Mouse (Mus musculus) MN1 (cell line): ENCODE data around the gene Retreg1.
A peak's percentile ranks its signal among the peaks of the same experiment; 100 is the strongest.

Source experiments
- DNase-seq: peaks from one replicate; pipeline ENCODE4 v3.0.0-alpha.2; 2016; ENCODE audit warnings: low spot score

Gene Retreg1

GRCm38 (mm10) chr15:26012891-26013290, 169.9 kb downstream of the Retreg1 start:
- no peak for DNase-seq

GRCm38 (mm10) chr15:26015979-26016665, 173.1 kb downstream of the Retreg1 start:
- DNase-seq = peak; percentile 77

DNA sequence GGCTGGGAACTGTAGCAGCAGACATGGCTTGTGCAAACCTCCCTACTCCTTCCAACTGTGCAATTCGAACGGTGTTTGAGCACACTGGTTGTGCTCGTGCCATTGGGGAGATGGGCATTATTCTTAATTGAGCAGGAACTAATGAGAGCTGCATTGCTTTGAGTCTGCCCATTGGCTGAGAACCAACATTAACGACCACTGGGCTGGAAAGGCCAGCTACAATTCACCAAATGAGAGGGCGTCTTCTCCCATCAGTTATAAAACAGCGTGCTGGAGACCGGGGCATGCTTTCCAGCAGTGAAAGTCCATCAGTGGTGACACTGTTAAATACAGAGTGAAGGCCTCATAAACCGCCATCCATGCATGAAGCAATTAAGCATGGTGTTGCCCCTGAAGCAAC, 178.7 kb downstream of the Retreg1 start:
- DNase-seq = no peak

DNA sequence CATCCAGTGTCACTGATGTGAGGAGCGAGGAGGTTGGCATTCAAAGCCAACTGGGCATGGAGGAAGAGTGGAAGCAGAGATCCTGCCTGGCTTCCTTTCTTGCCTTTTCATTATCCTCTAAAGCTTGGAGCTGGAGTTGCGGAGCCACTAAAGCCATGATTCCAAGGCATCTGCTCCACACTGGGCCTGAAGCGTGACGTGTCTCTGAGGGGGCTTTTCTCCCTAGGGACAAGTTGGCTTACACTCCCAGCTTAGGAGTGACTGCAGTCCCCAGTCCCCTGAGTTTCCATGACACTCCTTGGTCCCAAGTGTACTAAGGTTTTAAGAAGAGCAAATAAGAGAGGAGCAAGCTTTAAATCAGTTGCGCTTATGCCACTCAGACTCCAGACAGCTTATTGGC, 179.7 kb downstream of the Retreg1 start:
- no peak for DNase-seq
